Comparison of ENCODE assay signal across 8 mouse cellular contexts in genomic region chr6:88792147-88792691, GRCm38 (mm10). TPM values are rescaled to one million over a fixed set of nuclear protein-coding genes. Genes with fewer than 3 reads are reported as not detected.
DNase-seq lines count a peak whose midpoint lies in the region; ATAC-seq lines count a peak whose summit lies in the region.
"Had no signal": no experiment of that assay in that cellular context is flagged by ENCODE, and none has a peak within 500 bp of the region (broad histone marks: within the 10 kb centered on the region; RNA-seq: fewer than 3 reads in every experiment).

No protein-coding gene starts in this region.

- H3K9ac ChIP-seq in hindbrain, embryonic 13.5 days: no peak overlapping the region
- H3K9ac ChIP-seq: midbrain, embryonic 12.5 days had no signal

- no peak for ATAC-seq in hindbrain, embryonic 13.5 days (ENCODE audit: low FRiP score)

- peak; percentile 64 for DNase-seq in hindbrain, embryonic 10.5 days (ENCODE audit: low spot score)
- peak; percentile 48 for DNase-seq in embryonic facial prominence, embryonic 10.5 days (ENCODE audit: low spot score)
- peak; percentile 46 for DNase-seq in kidney, adult 11 months
- DNase-seq in lung, postnatal 14 days: peak; percentile 59
- no peak for DNase-seq in layer of hippocampus, postnatal 36 days
- DNase-seq in testis, postnatal 14 days (ENCODE audit: low spot score): no peak

- no peaks in the 10 kb centered on the region for H3K9me3 ChIP-seq in hindbrain, embryonic 10.5 days
- H3K9me3 ChIP-seq in hindbrain, embryonic 13.5 days: no peaks in the 10 kb centered on the region
- no peaks in the 10 kb centered on the region for H3K9me3 ChIP-seq in embryonic facial prominence, embryonic 10.5 days
- H3K9me3 ChIP-seq: midbrain, embryonic 12.5 days had no signal

- no peaks in the 10 kb centered on the region for H3K36me3 ChIP-seq in hindbrain, embryonic 10.5 days
- no peaks in the 10 kb centered on the region for H3K36me3 ChIP-seq in hindbrain, embryonic 13.5 days
- no peaks in the 10 kb centered on the region for H3K36me3 ChIP-seq in embryonic facial prominence, embryonic 10.5 days (replicated peaks)
- H3K36me3 ChIP-seq: midbrain, embryonic 12.5 days had no signal

- no peak overlapping the region for H3K4me3 ChIP-seq in hindbrain, embryonic 10.5 days
- no peak overlapping the region for H3K4me3 ChIP-seq in hindbrain, embryonic 13.5 days
- no peak overlapping the region for H3K4me3 ChIP-seq in embryonic facial prominence, embryonic 10.5 days
- H3K4me3 ChIP-seq: midbrain, embryonic 12.5 days had no signal

- H3K27ac ChIP-seq in hindbrain, embryonic 10.5 days: peak overlapping the region; percentile 40
- H3K27ac ChIP-seq in hindbrain, embryonic 13.5 days: no peak overlapping the region
- 0 out of 2 replicates have a peak overlapping the region, but pooled peaks have one; percentile 10 for H3K27ac ChIP-seq in embryonic facial prominence, embryonic 10.5 days (replicated peaks)
- H3K27ac ChIP-seq: midbrain, embryonic 12.5 days had no signal

- 33% methylated on average over 7 of the region's 7 CpGs for WGBS in hindbrain, embryonic 10.5 days
- 46% methylated on average over 7 of the region's 7 CpGs for WGBS in hindbrain, embryonic 13.5 days
- 27% methylated on average over 7 of the region's 7 CpGs for WGBS in embryonic facial prominence, embryonic 10.5 days

- peaks cover 72% of the 10 kb centered on the region for H3K4me1 ChIP-seq in hindbrain, embryonic 10.5 days (replicated peaks)
- peaks cover 55% of the 10 kb centered on the region for H3K4me1 ChIP-seq in hindbrain, embryonic 13.5 days (replicated peaks)
- H3K4me1 ChIP-seq in embryonic facial prominence, embryonic 10.5 days: peaks cover 79% of the 10 kb centered on the region

- H3K4me2 ChIP-seq in hindbrain, embryonic 13.5 days: no peak overlapping the region
- H3K4me2 ChIP-seq: midbrain, embryonic 12.5 days had no signal

- H3K27me3 ChIP-seq in hindbrain, embryonic 10.5 days (ENCODE audit: insufficient read depth, poor library complexity, severe bottlenecking): peaks cover 4% of the 10 kb centered on the region; the same call in 1 of the 2 replicates
- H3K27me3 ChIP-seq in hindbrain, embryonic 13.5 days: no peaks in the 10 kb centered on the region
- peaks cover 6% of the 10 kb centered on the region for H3K27me3 ChIP-seq in embryonic facial prominence, embryonic 10.5 days (replicated peaks; ENCODE audit: low read depth, poor library complexity, severe bottlenecking)

RNA-seq across cellular contexts. Expression of gene Abtb1, which starts 49.6 kb away (rescaled TPM):
- polyA plus RNA-seq in hindbrain, embryonic 10.5 days (2016; fragmentation: Nextera tagmentation; extraction: Ambion mirVana): 27.2 and 27.5 TPM in 2 replicates
- 36.3 and 38.2 TPM in 2 replicates for polyA plus RNA-seq in hindbrain, embryonic 13.5 days (2015; fragmentation: Nextera tagmentation; extraction: Ambion mirVana)
- polyA plus RNA-seq in embryonic facial prominence, embryonic 10.5 days (2016; fragmentation: Nextera tagmentation; extraction: Ambion mirVana): 25.2 and 26.4 TPM in 2 replicates
- 10 to 100 TPM; 29.7 to 30.6 TPM for total RNA-seq in layer of hippocampus, postnatal 36 days (2021)

Comparison
In these comparisons a context has a peak if more than half of its experiments do, and no peak if none do; other contexts are left out.
1. DNase-seq: peak in hindbrain, embryonic 10.5 days (single experiment), embryonic facial prominence, embryonic 10.5 days (single experiment), kidney, adult 11 months (single experiment) and lung, postnatal 14 days (single experiment); none in layer of hippocampus, postnatal 36 days (0 of 2) and testis, postnatal 14 days (single experiment).